ENCODE assay signal across 9 mouse cellular contexts in the genomic region with DNA sequence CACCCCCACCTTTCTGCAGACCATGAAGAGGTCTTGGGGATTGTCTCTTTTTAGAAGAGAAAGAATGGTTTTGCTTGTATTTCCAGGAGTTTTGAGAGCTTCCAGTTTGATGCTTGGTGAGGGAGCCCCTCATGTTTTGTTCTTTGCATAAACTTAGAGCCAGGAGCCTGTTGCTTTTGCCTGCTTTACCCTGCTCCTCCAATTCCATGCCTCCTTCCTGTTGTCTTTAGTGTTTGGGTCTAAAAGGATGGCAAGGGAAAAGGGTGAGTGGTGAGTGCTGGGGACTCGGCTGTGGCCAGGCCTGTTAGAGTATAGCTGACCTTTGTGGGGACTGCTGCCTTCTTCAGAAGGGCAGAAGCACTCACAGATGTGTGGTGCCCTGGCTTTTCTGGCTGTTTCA. TPM values are rescaled to one million over a fixed set of nuclear protein-coding genes. Genes with fewer than 3 reads are reported as not detected.
DNase-seq lines count a peak whose midpoint lies in the region; ATAC-seq lines count a peak whose summit lies in the region.
"Had no signal": no experiment of that assay in that cellular context is flagged by ENCODE, and none has a peak within 500 bp of the region (broad histone marks: within the 10 kb centered on the region; RNA-seq: fewer than 3 reads in every experiment).

No protein-coding gene starts in this region.

- no peaks in the 10 kb centered on the region for H3K27me3 ChIP-seq in liver, embryonic 13.5 days

- H3K9ac ChIP-seq in liver, embryonic 13.5 days, result peak overlapping the region; percentile 86

- 7% methylated on average over 1 of the region's 1 CpGs for WGBS in liver, embryonic 13.5 days (ENCODE audit: insufficient replicate concordance)

- 0 out of 2 replicates have a peak, but pooled peaks cover 2% of the 10 kb centered on the region for H3K36me3 ChIP-seq in liver, embryonic 13.5 days

- peak; percentile 44 for DNase-seq in adrenal gland, adult 2 months
- DNase-seq in adrenal gland, adult 18-20 months (ENCODE audit: low spot score in 2 of 2), result no peak
- peak; percentile 30 for DNase-seq in thymus, postnatal 4 days
- DNase-seq in thymus, postnatal 10 days (ENCODE audit: low spot score in 2 of 2), result no peak
- no peak for DNase-seq in liver, embryonic 13.5 days
- DNase-seq in ovary, postnatal 36 days (ENCODE audit: low spot score), result no peak
- no peak for DNase-seq in cerebellum, postnatal 25 days

- no peaks in the 10 kb centered on the region for H3K9me3 ChIP-seq in liver, embryonic 13.5 days (replicated peaks)

- H3K4me1 ChIP-seq in liver, embryonic 13.5 days (replicated peaks), result peaks cover 55% of the 10 kb centered on the region

- peak overlapping the region; percentile 76 for H3K4me3 ChIP-seq in liver, embryonic 13.5 days (replicated peaks)

- peak overlapping the region; percentile 91 for H3K4me2 ChIP-seq in liver, embryonic 13.5 days

- ATAC-seq in liver, embryonic 13.5 days (ENCODE audit: low read depth), result no peak
- no peak for ATAC-seq in granulocyte monocyte progenitor cell, adult 5-6 weeks (replicated peaks; ENCODE audit: poor library complexity, severe bottlenecking)

- peak overlapping the region; percentile 78 for H3K27ac ChIP-seq in liver, embryonic 13.5 days

RNA-seq across cellular contexts. Expression of gene Qrfp, which starts 49.9 kb away (rescaled TPM):
- not detected for total RNA-seq in adrenal gland, adult 2 months (2021)
- not detected in 2 replicates for polyA plus RNA-seq in adrenal gland, adult 2 months (2012; rRNA removed)
- total RNA-seq in adrenal gland, adult 18-20 months (2021), result not detected
- 0.07 TPM in 1 of 2 replicates, not detected in the other for polyA plus RNA-seq in liver, embryonic 13.5 days (2015; fragmentation: Nextera tagmentation; extraction: Ambion mirVana)
- not detected in 2 replicates for total RNA-seq in granulocyte monocyte progenitor cell, adult 5-6 weeks (2014; fragmentation: Nextera tagmentation)
- not detected in 2 replicates for total RNA-seq in granulocyte monocyte progenitor cell, adult 5-6 weeks (2017)
- total RNA-seq: hematopoietic stem cell, adult 5-6 weeks had no signal

Comparison
In these comparisons a context has a peak if more than half of its experiments do, and no peak if none do; other contexts are left out.
1. DNase-seq: peak in adrenal gland, adult 2 months (single experiment) and thymus, postnatal 4 days (single experiment); none in adrenal gland, adult 18-20 months (0 of 2), thymus, postnatal 10 days (0 of 2), liver, embryonic 13.5 days (single experiment), ovary, postnatal 36 days (single experiment) and cerebellum, postnatal 25 days (0 of 2).